Mouse (Mus musculus): ENCODE measurements around the gene Ric1. TPM values are rescaled to one million over a fixed set of nuclear protein-coding genes. Genes with fewer than 3 reads are reported as not detected.

Ric1 gene
- polyA plus RNA-seq, 1 experiment from 2014 or later, result 6.5 TPM

DNA sequence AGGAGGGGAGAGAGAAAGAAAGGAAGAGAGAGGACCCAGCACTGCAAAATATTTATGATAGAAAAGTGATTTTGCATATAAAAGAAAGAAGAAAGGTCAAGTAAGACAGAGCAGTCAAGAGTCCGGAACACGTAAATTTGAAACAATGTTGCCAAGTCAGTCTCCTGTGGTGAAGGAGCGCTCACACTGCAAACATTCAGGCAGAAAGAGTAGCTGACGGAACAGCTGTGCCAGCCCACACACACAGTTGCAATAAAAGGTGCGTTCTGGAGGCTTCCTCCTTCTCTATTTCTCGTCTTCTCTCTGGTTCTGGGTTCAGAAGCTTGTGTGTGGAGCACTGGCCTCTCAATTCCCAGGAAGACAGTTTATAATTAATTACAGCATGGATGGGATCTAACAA is 133.1 kb downstream of the Ric1 start:
- WGBS, result 66% methylated on average over 6 of the region's 6 CpGs
- Histone ChIP-seq H3K9me3 (replicated peaks) (no peaks in the 10 kb centered on the region), H3K4me3 (no peak overlapping the region), H3K27ac (no peak overlapping the region), H3K4me2 (no peak overlapping the region), H3K27me3 (peaks cover 19% of the 10 kb centered on the region), H3K9ac (no peak overlapping the region), H3K36me3 (no peaks in the 10 kb centered on the region), H3K4me1 (replicated peaks) (no peaks in the 10 kb centered on the region; the same call in 1 of the 2 replicates)
- no peak for ATAC-seq (replicated peaks; ENCODE audit: insufficient number of reproducible peaks, insufficient read depth, low FRiP score, low read depth)

DNA sequence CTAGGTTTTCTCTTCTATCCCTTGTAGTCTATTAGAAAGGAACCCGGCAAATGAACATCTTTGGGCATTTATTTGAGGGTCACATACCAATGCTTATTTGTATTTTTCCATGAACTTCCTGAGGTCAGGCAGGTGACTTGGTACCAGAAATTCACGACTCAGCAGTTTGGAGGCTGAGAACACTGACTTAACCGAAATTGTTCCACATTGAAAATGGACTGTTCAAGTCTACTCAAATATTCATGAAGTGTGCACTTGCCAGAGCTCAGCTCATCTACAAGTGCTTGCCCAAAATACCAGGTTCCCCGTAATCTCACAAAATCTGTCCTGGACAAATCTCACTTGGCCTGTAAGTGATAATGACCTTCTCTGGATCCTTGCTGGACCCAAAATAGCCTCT is 133.9 kb downstream of the Ric1 start:
- H3K9me3 ChIP-seq (replicated peaks), result no peaks in the 10 kb centered on the region

More for the DNA sequence above, 133.9 kb downstream of the Ric1 start:
- Histone ChIP-seq H3K4me3 (no peak overlapping the region), H3K27me3 (peaks cover 15% of the 10 kb centered on the region), H3K9ac (no peak overlapping the region), H3K27ac (no peak overlapping the region), H3K4me2 (no peak overlapping the region), H3K4me1 (replicated peaks) (no peaks in the 10 kb centered on the region; the same call in 1 of the 2 replicates), H3K36me3 (no peaks in the 10 kb centered on the region)
- 76% methylated on average over 4 of the region's 4 CpGs for WGBS
- no peak for ATAC-seq (replicated peaks; ENCODE audit: insufficient number of reproducible peaks, insufficient read depth, low FRiP score, low read depth)

Other genes starting within 250 kb of the Ric1 start
- 3.6 and 4.0 TPM in 2 replicates for gene Insl6, start 196.9 kb upstream of the Ric1 start, polyA plus RNA-seq (2015; fragmentation: Nextera tagmentation; extraction: Ambion mirVana)
- gene Rln1, start 187.6 kb upstream of the Ric1 start, polyA plus RNA-seq (2015; fragmentation: Nextera tagmentation; extraction: Ambion mirVana), result 0.18 TPM in 1 of 2 replicates, not detected in the other
- gene Plgrkt, start 154.9 kb upstream of the Ric1 start, polyA plus RNA-seq (2015; fragmentation: Nextera tagmentation; extraction: Ambion mirVana), result 49.2 and 68.9 TPM in 2 replicates
- 0.48 and 3.0 TPM in 2 replicates for gene Cd274, start 154.8 kb upstream of the Ric1 start, polyA plus RNA-seq (2015; fragmentation: Nextera tagmentation; extraction: Ambion mirVana)
- 0.22 TPM in 1 of 2 replicates, not detected in the other for gene Pdcd1lg2, start 111.4 kb upstream of the Ric1 start, polyA plus RNA-seq (2015; fragmentation: Nextera tagmentation; extraction: Ambion mirVana)
- gene Ermp1, start 126.1 kb downstream of the Ric1 start, polyA plus RNA-seq (2015; fragmentation: Nextera tagmentation; extraction: Ambion mirVana), result 6.3 and 9.1 TPM in 2 replicates
- gene Mlana, start 175.5 kb downstream of the Ric1 start, polyA plus RNA-seq (2015; fragmentation: Nextera tagmentation; extraction: Ambion mirVana), result 0.83 and 0.94 TPM in 2 replicates